Mouse (Mus musculus) cortical plate, adult 2 months (tissue): Measurements from ENCODE around the gene Lyzl6.

Experiments
- CTCF ChIP-seq: fragments of 200-500 bp; IDR thresholded peaks from 2 replicates; pipeline ENCODE4 v1.5.1; 2011; ENCODE audit warnings: mild to moderate bottlenecking, control low read depth, low read length; ENCODE audit not compliant: insufficient read depth; ENCODE audit errors: extremely low read depth
- POLR2A ChIP-seq: fragments of 200-500 bp; IDR thresholded peaks from 2 replicates; pipeline ENCODE4 v1.6.1; 2011; ENCODE audit warnings: mild to moderate bottlenecking, low read length, control low read depth; ENCODE audit not compliant: insufficient read depth; ENCODE audit errors: extremely low read depth

DNA sequence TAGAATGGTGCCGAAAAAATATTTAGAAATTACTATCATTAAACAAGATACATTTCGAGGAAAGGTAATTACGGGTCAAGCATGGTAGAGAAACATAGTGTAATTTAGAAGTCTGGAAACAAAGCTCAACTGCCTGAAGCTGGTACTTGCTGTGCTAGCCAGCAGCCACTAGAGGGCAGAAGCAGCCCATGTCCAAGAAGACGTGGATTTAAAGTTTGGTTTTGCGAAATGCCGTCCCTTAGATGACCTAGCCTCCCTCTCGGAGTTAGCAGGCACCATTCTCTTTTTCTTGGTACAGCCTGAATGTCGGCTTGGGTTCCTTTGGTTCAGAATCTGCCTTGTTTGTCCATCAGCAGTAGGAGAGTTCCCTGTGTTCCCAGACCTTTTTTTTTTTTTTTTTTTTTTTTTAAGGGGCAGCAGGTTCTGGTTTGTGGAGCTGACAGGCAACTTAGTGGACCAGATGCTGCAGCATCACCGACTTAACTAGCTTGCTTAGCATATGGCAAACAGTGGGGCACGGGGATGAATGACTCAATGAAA lies 787 bp upstream of the Lyzl6 start:
- TF ChIP-seq CTCF (peak; percentile 98), POLR2A (no peak)
